Mouse (Mus musculus) bone marrow, adult 2 months (tissue): ENCODE data around the gene Spock3.

Experiments
- CTCF ChIP-seq: fragments of 200-500 bp; IDR thresholded peaks from 2 replicates; pipeline ENCODE4 v1.5.1; 2011; ENCODE audit warnings: low read length, control low read depth; ENCODE audit not compliant: control insufficient read depth, insufficient read depth
- POLR2A ChIP-seq: fragments of 200-500 bp; IDR thresholded peaks from 2 replicates; pipeline ENCODE4 v1.6.1; 2011; ENCODE audit warnings: low read depth, mild to moderate bottlenecking, control low read depth, low read length, borderline replicate concordance; ENCODE audit not compliant: control insufficient read depth

GRCm38 (mm10) chr8:63397659-63398058 is 446.9 kb downstream of the Spock3 start:
- no peak for TF ChIP-seq CTCF
- TF ChIP-seq POLR2A: no peak
